Mouse (Mus musculus): Measurements from ENCODE around the gene Olfr1224-ps1. TPM values are rescaled to one million over a fixed set of nuclear protein-coding genes. Genes with fewer than 3 reads are reported as not detected.

Olfr1224-ps1 gene
- polyA plus RNA-seq (2021; fragmentation: Nextera tagmentation), result not detected in 2 replicates
- long read RNA-seq, experiment 1, result 0 reads
- long read RNA-seq, experiment 2, result 0 reads

GRCm38 (mm10) chr2:89163991-89164390 lies at the start of gene Olfr1224-ps1:
Gene Olfr1224-ps1, minus strand, starts transcription at chr2:89164091.

GRCm38 (mm10) chr2:89199948-89200347 lies 36.1 kb upstream of the Olfr1224-ps1 start, which contains the start of gene Olfr1226:
Gene Olfr1226, minus strand, starts transcription at chr2:89200048.

GRCm38 (mm10) chr2:89174569-89174968 lies 10.7 kb upstream of the Olfr1224-ps1 start, which contains the start of gene Olfr1225:
Gene Olfr1225, minus strand, starts transcription at chr2:89174669.

GRCm38 (mm10) chr2:89151460-89151859 lies 12.4 kb downstream of the Olfr1224-ps1 start, which contains the start of gene Olfr1223:
Gene Olfr1223, minus strand, starts transcription at chr2:89151560.

GRCm38 (mm10) chr2:89132954-89133353 lies 30.9 kb downstream of the Olfr1224-ps1 start, which contains the start of gene Olfr1222:
Gene Olfr1222, minus strand, starts transcription at chr2:89133054.

GRCm38 (mm10) chr2:89117183-89117582 lies 46.7 kb downstream of the Olfr1224-ps1 start, which contains the start of gene Olfr1221:
Gene Olfr1221, minus strand, starts transcription at chr2:89117283.

GRCm38 (mm10) chr2:89106735-89107134 lies 57.2 kb downstream of the Olfr1224-ps1 start, which contains the start of gene Olfr1220:
Gene Olfr1220, minus strand, starts transcription at chr2:89106835.

Other genes starting within 250 kb of the Olfr1224-ps1 start
- not detected in 2 replicates for gene Olfr1209, start 248.9 kb downstream of the Olfr1224-ps1 start, polyA plus RNA-seq (2021; fragmentation: Nextera tagmentation)
- not detected in 2 replicates for gene Olfr1211, start 226.0 kb downstream of the Olfr1224-ps1 start, polyA plus RNA-seq (2021; fragmentation: Nextera tagmentation)
- gene Olfr1212, start 210.1 kb downstream of the Olfr1224-ps1 start, polyA plus RNA-seq (2021; fragmentation: Nextera tagmentation), result not detected in 2 replicates
- not detected in 2 replicates for gene Gm13762, start 183.8 kb downstream of the Olfr1224-ps1 start, polyA plus RNA-seq (2021; fragmentation: Nextera tagmentation)
- gene Olfr1214, start 171.4 kb downstream of the Olfr1224-ps1 start, polyA plus RNA-seq (2021; fragmentation: Nextera tagmentation), result not detected in 2 replicates
- gene Olfr1215, start 157.1 kb downstream of the Olfr1224-ps1 start, polyA plus RNA-seq (2021; fragmentation: Nextera tagmentation), result not detected in 2 replicates
- not detected in 2 replicates for gene Olfr1216, start 145.8 kb downstream of the Olfr1224-ps1 start, polyA plus RNA-seq (2021; fragmentation: Nextera tagmentation)
- not detected in 2 replicates for gene Olfr1217, start 132.0 kb downstream of the Olfr1224-ps1 start, polyA plus RNA-seq (2021; fragmentation: Nextera tagmentation)
- gene Olfr1218, start 102.9 kb downstream of the Olfr1224-ps1 start, polyA plus RNA-seq (2021; fragmentation: Nextera tagmentation), result not detected in 2 replicates
- gene Olfr1219, start 80.6 kb downstream of the Olfr1224-ps1 start, polyA plus RNA-seq (2021; fragmentation: Nextera tagmentation), result not detected in 2 replicates
- not detected in 2 replicates for gene Olfr1220, start 57.3 kb downstream of the Olfr1224-ps1 start, polyA plus RNA-seq (2021; fragmentation: Nextera tagmentation)
- not detected in 2 replicates for gene Olfr1221, start 46.8 kb downstream of the Olfr1224-ps1 start, polyA plus RNA-seq (2021; fragmentation: Nextera tagmentation)
- gene Olfr1222, start 31.0 kb downstream of the Olfr1224-ps1 start, polyA plus RNA-seq (2021; fragmentation: Nextera tagmentation), result not detected in 2 replicates
- not detected in 2 replicates for gene Olfr1223, start 12.5 kb downstream of the Olfr1224-ps1 start, polyA plus RNA-seq (2021; fragmentation: Nextera tagmentation)
- not detected in 2 replicates for gene Olfr1225, start 10.6 kb upstream of the Olfr1224-ps1 start, polyA plus RNA-seq (2021; fragmentation: Nextera tagmentation)
- not detected in 2 replicates for gene Olfr1226, start 36.0 kb upstream of the Olfr1224-ps1 start, polyA plus RNA-seq (2021; fragmentation: Nextera tagmentation)
- gene Olfr1228, start 90.0 kb upstream of the Olfr1224-ps1 start, polyA plus RNA-seq (2021; fragmentation: Nextera tagmentation), result not detected in 2 replicates
- not detected in 2 replicates for gene Olfr1229, start 123.9 kb upstream of the Olfr1224-ps1 start, polyA plus RNA-seq (2021; fragmentation: Nextera tagmentation)
- gene Olfr1230, start 133.2 kb upstream of the Olfr1224-ps1 start, polyA plus RNA-seq (2021; fragmentation: Nextera tagmentation), result not detected in 2 replicates
- not detected in 2 replicates for gene Olfr1231, start 143.0 kb upstream of the Olfr1224-ps1 start, polyA plus RNA-seq (2021; fragmentation: Nextera tagmentation)
- not detected in 2 replicates for gene Olfr1232, start 165.6 kb upstream of the Olfr1224-ps1 start, polyA plus RNA-seq (2021; fragmentation: Nextera tagmentation)
- gene Olfr1233, start 178.3 kb upstream of the Olfr1224-ps1 start, polyA plus RNA-seq (2021; fragmentation: Nextera tagmentation), result not detected in 2 replicates
- not detected in 2 replicates for gene Olfr1234, start 200.8 kb upstream of the Olfr1224-ps1 start, polyA plus RNA-seq (2021; fragmentation: Nextera tagmentation)
- gene Olfr1238, start 245.6 kb upstream of the Olfr1224-ps1 start, polyA plus RNA-seq (2021; fragmentation: Nextera tagmentation), result not detected in 2 replicates

All from layer of hippocampus, adult 6 months (tissue).